Mouse (Mus musculus): Measurements from ENCODE around the gene Map4k1. TPM values are rescaled to one million over a fixed set of nuclear protein-coding genes. Genes with fewer than 3 reads are reported as not detected.

Gene Map4k1
- polyA plus RNA-seq, 1 experiment from 2014 or later = 6.4 TPM

DNA sequence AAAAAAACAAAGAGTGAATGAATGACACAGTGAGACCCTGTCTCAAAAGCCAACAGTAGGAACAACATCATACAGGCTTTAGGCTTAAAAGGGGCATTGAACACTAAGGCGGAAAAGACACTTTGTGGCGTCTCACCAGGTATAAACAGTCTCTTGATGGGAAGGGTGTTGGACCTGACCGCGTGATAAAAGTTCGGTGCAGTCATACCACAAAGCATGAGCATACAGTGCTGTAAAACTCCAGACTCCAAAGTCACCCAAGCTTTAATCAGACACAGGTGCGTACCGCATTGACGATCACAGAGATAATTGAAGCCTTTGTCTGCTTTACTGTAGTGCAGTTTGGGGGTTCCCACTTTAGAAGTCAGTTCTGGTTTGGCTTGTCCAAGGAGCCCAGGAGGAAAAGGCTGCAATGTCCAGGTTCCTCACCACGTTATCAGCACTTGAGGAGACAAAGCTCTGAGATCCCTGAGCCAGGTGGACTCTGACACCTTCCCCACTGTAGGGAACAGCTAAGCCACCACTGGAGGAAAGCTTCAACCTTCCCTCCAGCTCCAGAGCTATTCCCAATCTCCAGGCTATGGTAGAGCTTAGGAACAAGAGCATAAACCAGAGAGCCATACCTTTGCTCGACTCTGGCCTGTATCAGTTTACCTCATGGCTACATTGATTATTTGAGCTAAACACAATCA, 31.4 kb upstream of the Map4k1 start:
- Histone ChIP-seq H3K27ac (replicated peaks; ENCODE audit: low read depth, low read length) (no peak overlapping the region), H3K4me1 (ENCODE audit: control insufficient read depth, insufficient read depth, low read length) (peaks cover 28% of the 10 kb centered on the region)

DNA sequence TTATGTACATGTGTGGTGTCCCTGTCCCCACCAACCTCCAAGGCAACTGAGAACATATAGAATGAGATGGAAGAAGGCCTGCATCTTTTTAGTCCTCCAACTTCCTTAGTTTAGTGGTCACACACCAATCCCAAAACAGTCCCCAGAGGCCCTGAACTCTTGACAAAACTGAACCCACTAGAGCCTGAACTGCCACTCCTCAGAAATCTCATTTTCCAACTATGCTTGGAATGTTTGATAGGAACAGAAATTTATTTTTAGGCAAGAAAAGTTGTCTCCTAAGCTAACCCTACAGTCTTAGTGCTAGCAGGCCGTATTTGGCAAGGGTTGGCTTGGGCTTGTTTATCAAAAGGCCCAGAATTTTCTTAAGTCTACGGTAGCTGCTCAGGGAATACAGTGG, 30.1 kb upstream of the Map4k1 start:
- Histone ChIP-seq H3K4me1 (ENCODE audit: control insufficient read depth, insufficient read depth, low read length) (peaks cover 17% of the 10 kb centered on the region; the same call in 1 of the 2 replicates), H3K4me2 (ENCODE audit: low read depth, low read length) (no peak overlapping the region), H3K27me3 (ENCODE audit: control insufficient read depth, insufficient read depth, low read length) (no peaks in the 10 kb centered on the region), H3K9me3 (replicated peaks; ENCODE audit: control insufficient read depth, low read length) (no peaks in the 10 kb centered on the region), H3K36me3 (replicated peaks; ENCODE audit: control insufficient read depth, insufficient read depth, low read depth, low read length) (no peaks in the 10 kb centered on the region), H3K27ac (replicated peaks; ENCODE audit: low read depth, low read length) (no peak overlapping the region), H3K9ac (replicated peaks; ENCODE audit: low read length) (no peak overlapping the region), H3K4me3 (ENCODE audit: low read depth, low read length) (no peak overlapping the region)
- 92% methylated on average over 2 of the region's 2 CpGs for WGBS
- DNase-seq (ENCODE audit: low spot score) = no peak
- ATAC-seq (replicated peaks; ENCODE audit: insufficient number of reproducible peaks, low FRiP score, low TSS enrichment, low read depth) = no peak

More for the DNA sequence above, 31.4 kb upstream of the Map4k1 start:
- WGBS = 89% methylated on average over 10 of the region's 10 CpGs
- Histone ChIP-seq H3K27me3 (ENCODE audit: control insufficient read depth, insufficient read depth, low read length) (no peaks in the 10 kb centered on the region), H3K36me3 (replicated peaks; ENCODE audit: control insufficient read depth, insufficient read depth, low read depth, low read length) (no peaks in the 10 kb centered on the region), H3K4me3 (ENCODE audit: low read depth, low read length) (no peak overlapping the region), H3K9ac (replicated peaks; ENCODE audit: low read length) (no peak overlapping the region; the same call in 1 of the 2 replicates), H3K4me2 (ENCODE audit: low read depth, low read length) (no peak overlapping the region), H3K9me3 (replicated peaks; ENCODE audit: control insufficient read depth, low read length) (no peaks in the 10 kb centered on the region)
- DNase-seq (ENCODE audit: low spot score) (no peak), ATAC-seq (replicated peaks; ENCODE audit: insufficient number of reproducible peaks, low FRiP score, low TSS enrichment, low read depth) (no peak)

GRCm38 (mm10) chr7:28952786-28953185, 29.1 kb upstream of the Map4k1 start:
- peaks cover 17% of the 10 kb centered on the region; the same call in 1 of the 2 replicates for H3K4me1 ChIP-seq (ENCODE audit: control insufficient read depth, insufficient read depth, low read length)
- 46% methylated on average over 3 of the region's 3 CpGs for WGBS
- H3K27ac ChIP-seq (replicated peaks; ENCODE audit: low read depth, low read length) = peak overlapping the region; percentile 56
- DNase-seq (ENCODE audit: low spot score) (no peak), ATAC-seq (replicated peaks; ENCODE audit: insufficient number of reproducible peaks, low FRiP score, low TSS enrichment, low read depth) (no peak)
- no peaks in the 10 kb centered on the region for H3K27me3 ChIP-seq (ENCODE audit: control insufficient read depth, insufficient read depth, low read length)
- H3K4me2 ChIP-seq (ENCODE audit: low read depth, low read length) = no peak overlapping the region
- H3K9me3 ChIP-seq (replicated peaks; ENCODE audit: control insufficient read depth, low read length) = no peaks in the 10 kb centered on the region
- no peak overlapping the region for H3K9ac ChIP-seq (replicated peaks; ENCODE audit: low read length)
- H3K36me3 ChIP-seq (replicated peaks; ENCODE audit: control insufficient read depth, insufficient read depth, low read depth, low read length) = no peaks in the 10 kb centered on the region
- H3K4me3 ChIP-seq (ENCODE audit: low read depth, low read length) = no peak overlapping the region

GRCm38 (mm10) chr7:28953476-28954376, 28.1 kb upstream of the Map4k1 start:
- Histone ChIP-seq H3K9me3 (replicated peaks; ENCODE audit: control insufficient read depth, low read length) (no peaks in the 10 kb centered on the region), H3K4me1 (ENCODE audit: control insufficient read depth, insufficient read depth, low read length) (peaks cover 17% of the 10 kb centered on the region; the same call in 1 of the 2 replicates), H3K4me3 (ENCODE audit: low read depth, low read length) (no peak overlapping the region), H3K27ac (replicated peaks; ENCODE audit: low read depth, low read length) (peak overlapping the region; percentile 37), H3K9ac (replicated peaks; ENCODE audit: low read length) (0 out of 2 replicates have a peak overlapping the region, but pooled peaks have one; percentile 11), H3K36me3 (replicated peaks; ENCODE audit: control insufficient read depth, insufficient read depth, low read depth, low read length) (no peaks in the 10 kb centered on the region), H3K27me3 (ENCODE audit: control insufficient read depth, insufficient read depth, low read length) (no peaks in the 10 kb centered on the region), H3K4me2 (ENCODE audit: low read depth, low read length) (no peak overlapping the region)
- WGBS = 15% methylated on average over 2 of the region's 2 CpGs
- ATAC-seq (replicated peaks; ENCODE audit: insufficient number of reproducible peaks, low FRiP score, low TSS enrichment, low read depth) (peak; percentile 42; the same call in 1 of the 2 replicates), DNase-seq (ENCODE audit: low spot score) (peak; percentile 61)

- Histone ChIP-seq H3K4me2 (ENCODE audit: low read depth, low read length) (no peak overlapping the region), H3K4me3 (ENCODE audit: low read depth, low read length) (no peak overlapping the region), H3K36me3 (replicated peaks; ENCODE audit: control insufficient read depth, insufficient read depth, low read depth, low read length) (no peaks in the 10 kb centered on the region), H3K27ac (replicated peaks; ENCODE audit: low read depth, low read length) (no peak overlapping the region), H3K9me3 (replicated peaks; ENCODE audit: control insufficient read depth, low read length) (no peaks in the 10 kb centered on the region), H3K27me3 (ENCODE audit: control insufficient read depth, insufficient read depth, low read length) (no peaks in the 10 kb centered on the region), H3K9ac (replicated peaks; ENCODE audit: low read length) (no peak overlapping the region), H3K4me1 (ENCODE audit: control insufficient read depth, insufficient read depth, low read length) (peaks cover 19% of the 10 kb centered on the region)
- ATAC-seq (replicated peaks; ENCODE audit: insufficient number of reproducible peaks, low FRiP score, low TSS enrichment, low read depth) (no peak), DNase-seq (ENCODE audit: low spot score) (no peak)
- WGBS = 73% methylated on average over 4 of the region's 4 CpGs
Observed at GRCm38 (mm10) chr7:28954773-28955172, 27.1 kb upstream of the Map4k1 start.

GRCm38 (mm10) chr7:28955295-28955897, 26.5 kb upstream of the Map4k1 start:
- no peaks in the 10 kb centered on the region for H3K36me3 ChIP-seq (replicated peaks; ENCODE audit: control insufficient read depth, insufficient read depth, low read depth, low read length)
- 65% methylated on average over 5 of the region's 5 CpGs for whole genome bisulfite sequencing
- H3K4me3 ChIP-seq (ENCODE audit: low read depth, low read length) = no peak overlapping the region
- no peak overlapping the region for H3K4me2 ChIP-seq (ENCODE audit: low read depth, low read length)
- ATAC-seq (replicated peaks; ENCODE audit: insufficient number of reproducible peaks, low FRiP score, low TSS enrichment, low read depth) (no peak), DNase-seq (ENCODE audit: low spot score) (no peak)
- H3K4me1 ChIP-seq (ENCODE audit: control insufficient read depth, insufficient read depth, low read length) = peaks cover 20% of the 10 kb centered on the region
- H3K27ac ChIP-seq (replicated peaks; ENCODE audit: low read depth, low read length) = no peak overlapping the region
- H3K9ac ChIP-seq (replicated peaks; ENCODE audit: low read length) = no peak overlapping the region
- H3K27me3 ChIP-seq (ENCODE audit: control insufficient read depth, insufficient read depth, low read length) = no peaks in the 10 kb centered on the region
- H3K9me3 ChIP-seq (replicated peaks; ENCODE audit: control insufficient read depth, low read length) = no peaks in the 10 kb centered on the region

GRCm38 (mm10) chr7:28956270-28956669, 25.6 kb upstream of the Map4k1 start:
- ATAC-seq (replicated peaks; ENCODE audit: insufficient number of reproducible peaks, low FRiP score, low TSS enrichment, low read depth) = no peak
- 77% methylated on average over 1 of the region's 1 CpGs for WGBS
- Histone ChIP-seq H3K36me3 (replicated peaks; ENCODE audit: control insufficient read depth, insufficient read depth, low read depth, low read length) (no peaks in the 10 kb centered on the region), H3K4me3 (ENCODE audit: low read depth, low read length) (no peak overlapping the region), H3K4me1 (ENCODE audit: control insufficient read depth, insufficient read depth, low read length) (peaks cover 20% of the 10 kb centered on the region), H3K9me3 (replicated peaks; ENCODE audit: control insufficient read depth, low read length) (no peaks in the 10 kb centered on the region), H3K9ac (replicated peaks; ENCODE audit: low read length) (no peak overlapping the region), H3K4me2 (ENCODE audit: low read depth, low read length) (no peak overlapping the region), H3K27me3 (ENCODE audit: control insufficient read depth, insufficient read depth, low read length) (no peaks in the 10 kb centered on the region), H3K27ac (replicated peaks; ENCODE audit: low read depth, low read length) (no peak overlapping the region)
- DNase-seq (ENCODE audit: low spot score) = no peak

All from embryonic facial prominence, embryonic 11.5 days (tissue).